Mouse (Mus musculus) right cerebral cortex, adult 2 months (tissue): ENCODE results near the gene Scel.

Experiments
- DNase-seq, 2 experiments: peaks; one replicate each; pipeline ENCODE4 v3.0.0; 2021 to 2022; ENCODE audit warnings: low spot score in 2 of 2

Scel gene

DNA sequence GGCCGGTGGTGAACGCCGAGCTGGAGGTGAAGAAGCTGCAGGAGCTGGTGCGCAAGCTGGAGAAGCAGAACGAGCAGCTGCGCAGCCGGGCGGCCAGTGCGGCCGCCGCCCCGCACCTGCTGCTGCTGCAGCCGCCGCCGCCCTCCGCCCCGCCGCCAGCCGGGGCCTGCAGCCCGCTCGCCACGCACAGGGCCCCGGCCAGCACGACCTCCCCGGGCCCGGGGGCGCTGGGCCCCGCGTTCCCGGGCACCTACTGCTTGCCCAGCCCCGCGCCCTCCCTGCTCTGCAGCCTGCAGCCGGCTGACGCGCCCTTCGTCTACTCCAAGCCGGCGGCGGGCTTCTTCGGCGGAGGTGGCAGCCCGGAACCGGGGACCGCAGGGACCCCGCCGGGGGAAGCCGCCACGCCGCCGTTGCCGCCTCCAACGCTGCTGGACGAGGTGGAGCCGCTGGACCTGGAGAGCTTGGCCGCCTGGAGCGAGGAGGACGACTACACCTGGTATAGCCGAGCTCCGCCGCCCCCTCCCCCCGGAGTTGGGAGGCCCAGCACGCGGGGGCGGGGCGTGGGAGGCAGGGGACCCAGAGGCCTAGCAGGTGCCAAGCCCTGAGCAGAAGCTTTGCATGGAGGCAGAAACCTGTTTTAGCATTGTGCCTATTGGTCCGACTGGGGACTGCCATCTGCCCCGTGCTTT, 137.4 kb downstream of the Scel start:
- peak; percentile 66 to 67 for DNase-seq

GRCm38 (mm10) chr14:103651106-103651505, 138.0 kb downstream of the Scel start:
- no peak for DNase-seq

GRCm38 (mm10) chr14:103651562-103651961, 138.4 kb downstream of the Scel start:
- no peak for DNase-seq

GRCm38 (mm10) chr14:103652524-103652923, 139.4 kb downstream of the Scel start:
- no peak for DNase-seq

DNA sequence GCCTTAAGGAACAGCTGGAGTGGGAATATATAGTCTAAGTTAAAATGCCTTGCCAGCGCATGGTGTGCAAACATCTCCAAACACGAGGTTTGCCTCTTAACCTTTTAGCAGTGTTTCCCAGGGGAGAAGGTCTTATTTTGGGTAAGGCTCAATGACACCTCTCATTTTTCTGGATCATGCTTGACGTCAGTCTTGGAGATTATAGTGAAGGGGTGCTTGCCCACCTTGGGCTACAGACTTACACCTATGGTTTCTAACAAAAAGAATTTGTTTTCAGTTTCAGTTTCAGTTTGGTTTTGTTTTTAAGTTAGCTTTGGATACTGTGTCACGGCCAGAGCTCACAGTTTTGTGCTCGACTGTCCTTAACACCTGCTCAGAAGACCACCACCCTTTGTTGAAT, 140.7 kb downstream of the Scel start:
- no peak for DNase-seq

GRCm38 (mm10) chr14:103655448-103655847, 142.3 kb downstream of the Scel start:
- DNase-seq: no peak

DNA sequence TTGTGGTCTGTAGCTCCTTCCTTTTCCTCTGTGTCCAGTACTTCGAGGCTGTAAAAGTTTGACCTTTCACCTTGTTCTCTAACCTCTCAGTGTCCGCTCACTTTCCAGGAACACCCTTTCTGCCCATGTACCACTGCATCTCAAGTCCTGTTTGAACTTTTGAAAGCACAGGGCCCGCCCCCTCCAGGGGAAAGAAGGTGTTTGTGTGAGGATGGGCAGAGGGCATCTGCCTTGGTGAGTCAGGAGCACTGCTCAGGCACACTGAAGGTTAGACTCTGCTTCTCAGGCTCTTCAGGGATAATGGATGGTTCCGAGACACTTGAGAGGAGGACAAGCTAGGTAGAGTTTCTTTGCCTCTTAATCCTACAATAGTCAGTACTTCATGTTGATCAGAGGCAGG, 144.7 kb downstream of the Scel start:
- no peak for DNase-seq
